Mouse (Mus musculus): ENCODE data around the gene Slc25a42.

GRCm38 (mm10) chr8:70216566-70216965, 4.5 kb upstream of the Slc25a42 start:
- TF ChIP-seq CTCF (IDR thresholded peaks at IDR 0.05; ENCODE audit: low read depth) (no peak), EP300 (optimal IDR thresholded peaks at IDR 0.05) (no peak)

Measured in stomach, postnatal 0 days (tissue).